Mouse (Mus musculus) CH12.LX (cell line): ENCODE measurements around the gene Nav1. TPM values are rescaled to one million over a fixed set of nuclear protein-coding genes. Genes with fewer than 3 reads are reported as not detected.
A peak's percentile ranks its signal among the peaks of the same experiment; 100 is the strongest.

Experiments used
- DNase-seq: peaks from one replicate; pipeline ENCODE4 v3.0.0-alpha.2; 2013; ENCODE audit errors: extremely low read depth
- H3K27ac ChIP-seq: 2 replicates; pipeline ENCODE4 v1.5.1; 2012; ENCODE audit warnings: low read depth, mild to moderate bottlenecking, control low read depth, moderate library complexity; ENCODE audit not compliant: insufficient read depth
- H3K27me3 ChIP-seq: replicated peaks from 2 replicates; pipeline ENCODE3; 2012; ENCODE audit warnings: inconsistent platforms
- H3K36me3 ChIP-seq, 2 experiments: replicated peaks in 1 of 2; 2 replicates each; pipeline versions ENCODE3 to v1.6.1; 2012; ENCODE audit warnings: inconsistent platforms in 1 of 2, low read length in 1 of 2, mild to moderate bottlenecking in 1 of 2, mixed read lengths in 1 of 2, moderate library complexity in 1 of 2; ENCODE audit not compliant: control insufficient read depth in 1 of 2, insufficient read depth in 1 of 2
- H3K4me1 ChIP-seq, 2 experiments: 2 replicates each; pipeline ENCODE4 v1.6.1; 2012; ENCODE audit warnings: inconsistent platforms in 1 of 2, moderate library complexity in 1 of 2; ENCODE audit not compliant: insufficient read depth in 2 of 2, control insufficient read depth in 1 of 2
- H3K4me2 ChIP-seq: 2 replicates; pipeline ENCODE4 v1.6.1; 2012; ENCODE audit warnings: low read depth, mild to moderate bottlenecking, control low read depth; ENCODE audit not compliant: poor library complexity, insufficient read depth, severe bottlenecking
- H3K4me3 ChIP-seq, 3 experiments: fragments of 150-350 bp in 1 of 3; sonication (generic) in 1 of 3; replicated peaks in 1 of 3; 2 replicates each; pipeline versions ENCODE3 to v1.5.1; 2011 to 2012; ENCODE audit warnings: low read depth in 2 of 3, low read length in 2 of 3, mild to moderate bottlenecking in 2 of 3, moderate library complexity in 2 of 3, control low read depth in 1 of 3, improper control_type of control experiment in 1 of 3, inconsistent platforms in 1 of 3, mixed read lengths in 1 of 3; ENCODE audit not compliant: poor library complexity in 1 of 3
- H3K79me2 ChIP-seq: replicated peaks from 2 replicates; pipeline ENCODE4 v1.6.1; 2012; ENCODE audit warnings: mild to moderate bottlenecking, moderate library complexity; ENCODE audit not compliant: control insufficient read depth, poor library complexity, insufficient read depth, severe bottlenecking; ENCODE audit errors: extremely low read depth
- H3K9ac ChIP-seq: 2 replicates; pipeline ENCODE4 v1.6.1; 2012; ENCODE audit warnings: low read depth, mild to moderate bottlenecking, control low read depth, moderate library complexity; ENCODE audit not compliant: insufficient read depth
- H3K9me3 ChIP-seq: replicated peaks from 2 replicates; pipeline ENCODE3; 2012; ENCODE audit warnings: low read length, inconsistent platforms, mixed read lengths
- BHLHE40 ChIP-seq: IDR thresholded peaks from 2 replicates; pipeline ENCODE4 v1.6.1; 2011; ENCODE audit warnings: mild to moderate bottlenecking, low read depth, low read length, improper control_type of control experiment
- CHD1 ChIP-seq: IDR thresholded peaks from 2 replicates; pipeline ENCODE4 v1.6.1; 2012; ENCODE audit warnings: low read depth, low read length, improper control_type of control experiment, inconsistent platforms
- CHD2 ChIP-seq: IDR thresholded peaks from 2 replicates; pipeline ENCODE4 v1.6.1; 2011; ENCODE audit warnings: low read length, improper control_type of control experiment
- CTCF ChIP-seq, 2 experiments: IDR thresholded peaks in 1 of 2; conservative IDR thresholded peaks in 1 of 2; 2 replicates each; pipeline ENCODE4 v1.5.1; 2011 to 2012; ENCODE audit warnings: low read depth in 2 of 2, low read length in 2 of 2, improper control_type of control experiment in 1 of 2, inconsistent platforms in 1 of 2, mild to moderate bottlenecking in 1 of 2, moderate library complexity in 1 of 2
- E2F4 ChIP-seq: IDR thresholded peaks from 2 replicates; pipeline ENCODE4 v1.6.1; 2011; ENCODE audit warnings: low read depth, low read length, improper control_type of control experiment; ENCODE audit not compliant: insufficient replicate concordance
- ELF1 ChIP-seq: IDR thresholded peaks from 2 replicates; pipeline ENCODE4 v1.6.1; 2014; ENCODE audit warnings: low read depth, mild to moderate bottlenecking, inconsistent platforms, low read length, improper control_type of control experiment
- EP300 ChIP-seq: IDR thresholded peaks from 2 replicates; pipeline ENCODE4 v1.6.1; 2011; ENCODE audit warnings: low read length, improper control_type of control experiment
- ETS1 ChIP-seq: conservative IDR thresholded peaks from 2 replicates; pipeline ENCODE4 v1.6.1; 2012; ENCODE audit warnings: low read depth, mild to moderate bottlenecking, inconsistent platforms, low read length, improper control_type of control experiment, moderate library complexity
- GABPA ChIP-seq: IDR thresholded peaks from 2 replicates; pipeline ENCODE4 v1.6.1; 2012; ENCODE audit warnings: low read depth, low read length, improper control_type of control experiment, inconsistent platforms; ENCODE audit not compliant: insufficient replicate concordance
- HCFC1 ChIP-seq: IDR thresholded peaks from 2 replicates; pipeline ENCODE4 v1.6.1; 2012; ENCODE audit warnings: low read depth, mild to moderate bottlenecking, inconsistent platforms, low read length, improper control_type of control experiment
- IRF4 ChIP-seq: IDR thresholded peaks from 2 replicates; pipeline ENCODE4 v1.6.1; 2014; ENCODE audit warnings: low read depth, mild to moderate bottlenecking, inconsistent platforms, low read length, improper control_type of control experiment
- JUN ChIP-seq: IDR thresholded peaks from 2 replicates; pipeline ENCODE4 v1.6.1; 2011; ENCODE audit warnings: low read depth, mild to moderate bottlenecking, low read length, improper control_type of control experiment, moderate library complexity; ENCODE audit not compliant: insufficient read depth
- JUND ChIP-seq: conservative IDR thresholded peaks from 2 replicates; pipeline ENCODE4 v1.6.1; 2011; ENCODE audit warnings: low read depth, low read length, improper control_type of control experiment
- KAT2A ChIP-seq: IDR thresholded peaks from 2 replicates; pipeline ENCODE4 v1.6.1; 2012; ENCODE audit warnings: low read length, improper control_type of control experiment, inconsistent platforms; ENCODE audit not compliant: insufficient replicate concordance
- MAFK ChIP-seq: IDR thresholded peaks from 2 replicates; pipeline ENCODE4 v1.6.1; 2011; ENCODE audit warnings: low read length, improper control_type of control experiment; ENCODE audit not compliant: insufficient replicate concordance
- MAX ChIP-seq: IDR thresholded peaks from 2 replicates; pipeline ENCODE4 v1.6.1; 2011; ENCODE audit warnings: low read length, improper control_type of control experiment
- MAZ ChIP-seq: IDR thresholded peaks from 2 replicates; pipeline ENCODE4 v1.6.1; 2012; ENCODE audit warnings: low read depth, mild to moderate bottlenecking, inconsistent platforms, low read length, improper control_type of control experiment, moderate library complexity
- MEF2A ChIP-seq: IDR thresholded peaks from 2 replicates; pipeline ENCODE4 v1.6.1; 2014; ENCODE audit warnings: low read depth, mild to moderate bottlenecking, inconsistent platforms, low read length, improper control_type of control experiment, borderline replicate concordance
- MXI1 ChIP-seq: IDR thresholded peaks from 2 replicates; pipeline ENCODE4 v1.6.1; 2011; ENCODE audit warnings: mild to moderate bottlenecking, low read depth, low read length, improper control_type of control experiment
- MYC ChIP-seq: IDR thresholded peaks from 2 replicates; pipeline ENCODE4 v1.6.1; 2011; ENCODE audit warnings: low read depth, mild to moderate bottlenecking, improper control_type of control experiment, low read length
- NELFE ChIP-seq: IDR thresholded peaks from 2 replicates; pipeline ENCODE4 v1.6.1; 2011; ENCODE audit warnings: low read depth, low read length, improper control_type of control experiment
- NRF1 ChIP-seq: IDR thresholded peaks from 2 replicates; pipeline ENCODE4 v1.6.1; 2014; ENCODE audit warnings: low read depth, mild to moderate bottlenecking, inconsistent platforms, low read length, improper control_type of control experiment, moderate library complexity
- PAX5 ChIP-seq: IDR thresholded peaks from 2 replicates; pipeline ENCODE4 v1.6.1; 2012; ENCODE audit warnings: low read length, inconsistent platforms, mixed read lengths
- POLR2A ChIP-seq: IDR thresholded peaks from 2 replicates; pipeline ENCODE4 v1.6.1; 2011; ENCODE audit warnings: low read depth, mild to moderate bottlenecking, improper control_type of control experiment, low read length
- POLR2AphosphoS2 ChIP-seq: IDR thresholded peaks from 2 replicates; pipeline ENCODE4 v1.6.1; 2011; ENCODE audit warnings: low read depth, low read length, improper control_type of control experiment
- RAD21 ChIP-seq: IDR thresholded peaks from 2 replicates; pipeline ENCODE4 v1.6.1; 2011; ENCODE audit warnings: low read depth, mild to moderate bottlenecking, low read length, improper control_type of control experiment, moderate library complexity
- RCOR1 ChIP-seq: conservative IDR thresholded peaks from 2 replicates; pipeline ENCODE4 v1.6.1; 2012; ENCODE audit warnings: low read depth, mild to moderate bottlenecking, inconsistent platforms, low read length, improper control_type of control experiment
- SIN3A ChIP-seq: IDR thresholded peaks from 2 replicates; pipeline ENCODE4 v1.6.1; 2012; ENCODE audit warnings: low read length, improper control_type of control experiment, inconsistent platforms
- SMC3 ChIP-seq: IDR thresholded peaks from 2 replicates; pipeline ENCODE4 v1.6.1; 2011; ENCODE audit warnings: low read depth, low read length, improper control_type of control experiment
- TBP ChIP-seq: conservative IDR thresholded peaks from 2 replicates; pipeline ENCODE4 v1.6.1; 2011; ENCODE audit warnings: low read depth, low read length, improper control_type of control experiment
- TCF12 ChIP-seq: IDR thresholded peaks from 2 replicates; pipeline ENCODE4 v1.6.1; 2014; ENCODE audit warnings: low read depth, mild to moderate bottlenecking, inconsistent platforms, low read length, improper control_type of control experiment
- UBTF ChIP-seq: IDR thresholded peaks from 2 replicates; pipeline ENCODE4 v1.6.1; 2012; ENCODE audit warnings: low read depth, mild to moderate bottlenecking, inconsistent platforms, low read length, improper control_type of control experiment, moderate library complexity
- USF1 ChIP-seq: IDR thresholded peaks from 2 replicates; pipeline ENCODE4 v1.6.1; 2014; ENCODE audit warnings: low read depth, mild to moderate bottlenecking, inconsistent platforms, low read length, improper control_type of control experiment
- USF2 ChIP-seq: conservative IDR thresholded peaks from 2 replicates; pipeline ENCODE4 v1.6.1; 2011; ENCODE audit warnings: low read depth, low read length, improper control_type of control experiment
- ZC3H11A ChIP-seq: IDR thresholded peaks from 2 replicates; pipeline ENCODE4 v1.6.1; 2012; ENCODE audit warnings: low read depth, mild to moderate bottlenecking, inconsistent platforms, low read length, improper control_type of control experiment
- ZKSCAN1 ChIP-seq: IDR thresholded peaks from 2 replicates; pipeline ENCODE4 v1.6.1; 2012; ENCODE audit warnings: low read depth, inconsistent platforms, low read length, improper control_type of control experiment, borderline replicate concordance
- ZMIZ1 ChIP-seq: IDR thresholded peaks from 2 replicates; pipeline ENCODE4 v1.6.1; 2012; ENCODE audit warnings: low read depth, mild to moderate bottlenecking, inconsistent platforms, low read length, improper control_type of control experiment
- ZNF384 ChIP-seq: IDR thresholded peaks from 2 replicates; pipeline ENCODE4 v1.6.1; 2012; ENCODE audit warnings: low read depth, low read length, improper control_type of control experiment, inconsistent platforms
- dilution Hi-C: fragments of 300-500 bp; cut with MboI; formaldehyde crosslinking; loops from 2 replicates; pipeline ENCODE4 v1.14.3; 2020; ENCODE audit warnings: low sequenced_read_pairs; ENCODE audit not compliant: extremely low pct_unique_long_range_greater_than_20kb, extremely low pct_ligation_motif_present
- in situ Hi-C: fragments of 300-500 bp; cut with MboI; formaldehyde crosslinking; loops from 3 replicates; pipeline ENCODE4 v1.14.3; 2019; ENCODE audit warnings: low sequenced_read_pairs, low pct_ligation_motif_present, low pct_unique_long_range_greater_than_20kb, mixed read lengths
- polyA plus RNA-seq: library from polyadenylated mRNA; unstranded; fragments of >175 nt; gene quantifications from 2 replicates; pipeline ENCODE4 v1.2.1, GENCODE M21; 2012; ENCODE audit warnings: low read depth; ENCODE audit not compliant: insufficient read length
- total RNA-seq, 2 experiments: library from RNA; depleted of rRNA; stranded (reverse); fragments of 300-350 nt in 1 of 2; fragments of >200 nt in 1 of 2; gene quantifications; 2 replicates each; pipeline ENCODE4 v1.2.3; 2012 to 2014

The Nav1 gene
- total and polyA plus RNA-seq, 3 experiments = 0.21 to 0.56 TPM; not detected in 1

DNA sequence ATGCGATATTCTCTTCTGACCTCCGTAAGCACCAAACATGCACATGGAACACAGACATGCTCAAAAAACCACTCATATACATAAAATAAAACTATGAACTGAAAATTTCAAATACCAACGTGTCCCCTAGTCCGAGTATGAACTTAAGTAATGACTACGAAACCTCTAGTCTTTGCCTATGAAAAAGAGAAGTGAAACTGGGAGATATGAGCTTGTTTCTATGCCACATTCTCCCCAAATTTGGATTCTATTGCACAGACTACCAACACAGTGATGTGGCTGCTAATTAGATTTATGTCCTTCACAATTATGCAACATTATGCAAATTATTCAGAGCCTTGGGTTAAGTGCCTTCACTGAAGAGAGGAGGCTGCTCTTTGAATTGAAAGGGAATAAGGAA lies 207.6 kb downstream of the Nav1 start:
- dilution Hi-C loops (no loop called here), in situ Hi-C loops (no loop called here)
- H3K36me3 ChIP-seq = peaks cover 47 to 85% of the 10 kb centered on the region in 2 experiments

DNA sequence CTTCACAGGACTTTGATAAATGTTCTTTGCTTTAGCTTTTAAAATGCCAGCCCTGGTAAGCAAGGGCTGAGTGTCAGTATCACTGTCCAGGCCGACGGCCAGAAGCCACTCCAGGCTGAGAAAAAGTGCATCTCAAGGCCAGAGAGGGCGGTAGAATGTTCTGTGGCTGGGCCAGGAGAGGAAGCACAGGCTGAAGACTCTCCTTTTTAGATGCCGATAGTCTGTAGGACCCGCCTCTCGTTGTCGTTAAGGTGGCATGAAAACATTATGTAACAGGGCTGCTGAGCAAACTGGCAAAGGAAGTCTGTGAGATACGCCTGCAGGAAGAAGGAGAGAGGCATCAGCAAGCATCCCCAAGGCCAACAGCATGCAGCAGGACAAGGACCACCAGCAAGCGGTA lies 221.9 kb downstream of the Nav1 start:
- Histone ChIP-seq H3K4me3 (no peak overlapping the region), H3K36me3 (peaks cover 65 to 84% of the 10 kb centered on the region in 2 experiments), H3K4me2 (no peak overlapping the region), H3K9ac (no peak overlapping the region), H3K9me3 (no peaks in the 10 kb centered on the region), H3K4me1 (no peaks in the 10 kb centered on the region), H3K27me3 (no peaks in the 10 kb centered on the region), H3K27ac (no peak overlapping the region), H3K79me2 (no peaks in the 10 kb centered on the region; the same call in 1 of the 2 replicates)
- dilution Hi-C loops (no loop called here), in situ Hi-C loops (no loop called here)
- no peak for DNase-seq
- no peak for TF ChIP-seq RAD21
- no peak for TF ChIP-seq SMC3
- no peak for TF ChIP-seq USF2
- TF ChIP-seq GABPA = no peak
- no peak for TF ChIP-seq ZNF384
- no peak for TF ChIP-seq IRF4
- no peak for TF ChIP-seq HCFC1
- no peak for TF ChIP-seq ZKSCAN1
- no peak for TF ChIP-seq CHD1
- no peak for TF ChIP-seq EP300
- TF ChIP-seq KAT2A = no peak
- no peak for TF ChIP-seq JUN
- TF ChIP-seq MXI1 = no peak
- no peak for TF ChIP-seq POLR2AphosphoS2
- no peak for TF ChIP-seq MEF2A
- TF ChIP-seq JUND = no peak
- TF ChIP-seq CHD2 = no peak
- TF ChIP-seq USF1 = no peak

More for the DNA sequence above, 207.6 kb downstream of the Nav1 start:
- peak; percentile 79 for DNase-seq
- Histone ChIP-seq H3K79me2 (no peaks in the 10 kb centered on the region), H3K4me3 (no peak overlapping the region), H3K4me2 (peak overlapping the region; percentile 60)
- TF ChIP-seq USF2 (no peak), MAZ (no peak), POLR2AphosphoS2 (no peak), CHD1 (no peak), TBP (no peak), ZNF384 (no peak), GABPA (no peak), ZKSCAN1 (no peak), MAX (0 out of 2 replicates have a peak, but pooled peaks have one; percentile 14), NELFE (no peak), ZC3H11A (no peak), ELF1 (no peak), PAX5 (no peak), JUN (peak; percentile 77), TCF12 (no peak; the same call in 1 of the 2 replicates), RCOR1 (no peak; the same call in 1 of the 2 replicates), MEF2A (peak; percentile 43; the same call in 1 of the 2 replicates), RAD21 (no peak), ETS1 (peak; percentile 53), USF1 (no peak), MAFK (peak; percentile 64), HCFC1 (no peak), POLR2A (no peak), SMC3 (no peak), ZMIZ1 (no peak), MYC (peak; percentile 81; the same call in 1 of the 2 replicates), UBTF (no peak), IRF4 (peak; percentile 99), CHD2 (no peak), KAT2A (no peak), MXI1 (no peak; the same call in 1 of the 2 replicates), E2F4 (no peak), EP300 (peak; percentile 99), SIN3A (peak; percentile 27; the same call in 1 of the 2 replicates), CTCF (conservative IDR thresholded peaks at IDR 0.05 in 1 of 2, IDR thresholded peaks at IDR 0.05 in 1 of 2; ENCODE audit: low read depth in 2 of 2, low read length in 2 of 2) (no peak), JUND (peak; percentile 87), NRF1 (no peak), BHLHE40 (peak; percentile 35; the same call in 1 of the 2 replicates)
- TF ChIP-seq, all 38 proteins: peak for 11
- H3K4me1 ChIP-seq = peaks cover 7 to 21% of the 10 kb centered on the region in 2 experiments; a peak in 3 of 4 replicates
- H3K9ac ChIP-seq = no peak overlapping the region
- H3K27ac ChIP-seq = peak overlapping the region; percentile 64
- H3K9me3 ChIP-seq = no peaks in the 10 kb centered on the region
- H3K27me3 ChIP-seq = no peaks in the 10 kb centered on the region
